Mouse (Mus musculus) v-Abl transformed pro-B cells (cell line): ENCODE measurements around the gene Rdh16.
"Not testable (repeated sequence)": the region's sequence is repeated elsewhere in the genome, so short reads cannot be mapped to it uniquely, and the experiment has no call there.

Experiments used
- in situ Hi-C, 2 experiments: fragments of 400-800 bp; cut with MboI; formaldehyde crosslinking; loops; one replicate each; pipeline ENCODE4 v1.15.1; 2025; ENCODE audit not compliant: unreplicated experiment in 2 of 2

Rdh16 gene

GRCm38 (mm10) chr10:127800891-127801290, at the start of gene Rdh16:
TSS of gene Rdh16 (plus strand) at chr10:127801152.
- in situ Hi-C loops, result no loop called here

- in situ Hi-C loops, result no loop called here
Measured at GRCm38 (mm10) chr10:127751548-127751947, 49.4 kb upstream of the Rdh16 start, which contains the start of gene Gpr182. TSS of gene Gpr182 (minus strand) at chr10:127751732.

DNA sequence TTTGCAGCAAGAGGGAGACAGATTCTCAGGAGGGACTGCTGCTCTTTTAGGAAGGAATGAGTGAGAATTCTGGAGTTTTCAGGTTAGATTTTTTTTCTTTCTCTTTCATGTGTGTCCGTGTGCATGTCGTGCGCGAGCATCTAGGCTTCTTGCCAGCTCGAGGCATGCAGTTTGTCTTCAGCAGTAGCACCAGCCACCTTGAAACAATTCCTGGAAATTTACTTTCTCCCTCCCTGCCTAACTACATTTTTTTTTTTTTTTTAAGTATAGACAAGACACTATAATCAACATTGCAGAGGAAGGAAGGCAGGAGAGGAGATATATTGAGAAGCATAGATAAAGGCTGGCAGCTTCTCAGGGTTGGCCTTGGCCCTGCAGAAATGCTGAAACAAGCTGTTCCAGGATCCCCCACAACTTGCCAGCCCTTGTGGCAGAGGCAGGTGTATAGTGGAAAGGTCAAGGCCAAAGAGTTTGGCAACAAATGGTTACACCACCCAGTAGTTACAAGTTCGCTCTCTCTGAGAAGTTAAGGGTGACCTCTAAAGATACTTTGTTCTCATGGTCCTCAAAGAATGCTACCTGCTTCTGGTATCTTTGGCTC, 46.3 kb upstream of the Rdh16 start:
- in situ Hi-C loops, result no loop called here

DNA sequence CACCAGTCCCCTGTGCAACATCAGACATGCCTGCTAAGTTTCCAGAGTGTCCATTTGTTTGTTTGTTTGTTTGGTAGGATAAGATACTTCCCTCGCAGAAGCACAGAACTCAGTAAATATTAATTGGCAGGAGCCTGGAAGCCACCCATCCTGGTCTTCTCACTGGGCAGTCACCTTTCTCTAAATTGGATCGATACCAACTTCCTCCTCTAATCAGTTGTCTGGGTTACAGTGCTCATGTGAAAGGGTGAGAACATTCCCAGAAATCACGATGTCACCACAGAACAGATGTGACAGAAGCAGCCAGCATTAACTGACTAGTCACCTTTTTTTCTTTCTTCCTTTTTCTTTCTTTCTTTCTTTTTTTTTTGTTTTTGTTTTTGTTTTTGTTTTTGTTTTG, 45.7 kb upstream of the Rdh16 start:
- in situ Hi-C loops, result no loop called here

GRCm38 (mm10) chr10:127755770-127756468, 45.0 kb upstream of the Rdh16 start:
- in situ Hi-C loops, result no loop called here

DNA sequence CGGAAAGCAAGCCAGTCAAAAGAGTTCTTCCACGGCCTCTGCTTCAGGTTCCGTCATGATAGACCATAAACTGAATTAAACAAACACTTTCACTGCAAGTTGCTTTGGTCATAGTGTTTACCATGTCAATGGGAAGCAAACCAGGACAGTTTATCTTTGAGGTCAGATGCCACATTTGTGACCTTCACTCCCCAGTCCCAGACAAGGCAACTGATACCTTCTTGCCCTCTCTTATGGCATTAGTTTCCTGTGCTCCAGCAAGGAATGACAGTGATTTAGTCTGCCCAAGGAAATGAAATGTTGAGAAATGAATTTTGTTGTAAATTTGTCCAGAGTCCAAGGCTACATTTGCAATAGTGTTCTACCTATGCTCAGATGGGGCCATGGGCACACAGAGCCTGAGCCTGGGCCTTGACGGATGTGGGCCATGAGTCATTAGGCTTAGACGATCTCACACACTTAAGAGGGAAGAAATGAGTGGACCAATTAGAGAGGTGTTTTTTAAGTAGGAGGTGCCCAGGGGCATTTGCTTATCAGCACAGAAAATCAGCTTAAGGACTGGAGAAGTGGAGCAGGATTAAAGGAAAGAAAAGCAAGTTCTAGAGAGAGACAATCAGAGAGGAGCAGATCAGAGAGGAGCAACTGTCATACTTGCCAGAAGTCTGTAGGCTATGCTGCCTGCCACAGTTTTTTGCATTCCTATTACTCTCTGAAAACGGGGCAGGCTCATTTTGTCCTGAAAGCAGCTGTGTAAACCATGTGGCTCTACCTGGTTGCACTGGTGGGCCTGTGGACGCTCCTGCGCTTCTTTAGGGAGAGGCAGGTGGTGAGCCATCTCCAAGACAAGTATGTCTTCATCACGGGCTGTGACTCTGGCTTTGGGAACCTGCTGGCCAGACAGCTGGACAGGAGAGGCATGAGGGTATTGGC, 41.5 kb upstream of the Rdh16 start, which contains the start of the genes Rdh1 and Rdh16f1:
TSS of gene Rdh1 (plus strand) at position 541 of the 930 bp plus-strand sequence.
TSS of gene Rdh16f1 (plus strand) at position 607 of the 930 bp plus-strand sequence.
- in situ Hi-C loops, result no loop called here

- in situ Hi-C loops, result not testable (repeated sequence)
Measured at GRCm38 (mm10) chr10:127762926-127763325, 38.0 kb upstream of the Rdh16 start.

DNA sequence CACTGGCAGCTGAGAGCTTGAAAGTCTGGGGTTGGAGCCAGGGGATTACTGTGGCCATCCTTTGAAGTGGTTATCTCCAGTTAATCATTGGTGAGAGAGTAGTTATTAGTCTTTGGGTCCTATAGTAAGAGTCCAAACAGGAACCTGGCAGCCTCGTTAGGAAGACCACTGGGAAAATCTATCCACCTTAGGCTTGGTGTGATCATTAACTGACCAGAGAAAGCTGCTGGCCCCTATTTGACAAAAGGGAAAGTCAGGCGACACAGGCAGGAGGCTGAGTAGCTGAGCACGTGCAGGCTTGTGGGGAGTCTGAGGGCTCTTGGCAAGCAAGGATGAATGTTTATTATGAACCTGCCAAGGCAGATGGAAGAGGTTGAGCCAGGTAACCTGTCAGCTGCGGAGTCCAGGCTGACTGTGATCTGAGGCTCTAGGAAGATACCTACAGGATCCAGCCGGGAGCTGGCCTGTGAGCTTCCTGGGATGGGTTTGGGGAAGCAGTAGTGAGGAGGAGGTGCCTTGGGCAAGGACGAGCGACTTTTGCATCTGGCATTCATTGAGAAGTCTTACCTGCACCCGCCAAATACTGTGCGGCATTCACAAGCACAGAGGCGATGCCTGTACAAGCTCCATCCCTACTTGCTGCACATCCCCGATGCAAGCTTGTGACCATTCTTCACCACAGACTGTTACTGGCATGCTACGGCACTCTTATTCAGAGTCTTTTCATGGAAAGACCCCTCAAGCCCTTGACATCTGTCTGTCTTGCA, 36.9 kb upstream of the Rdh16 start:
- in situ Hi-C loops, result no loop called here

- in situ Hi-C loops, result no loop called here
Measured at GRCm38 (mm10) chr10:127766564-127766963, 34.4 kb upstream of the Rdh16 start.

- in situ Hi-C loops, result no loop called here
Measured at GRCm38 (mm10) chr10:127776011-127776410, 24.9 kb upstream of the Rdh16 start, which contains the start of gene Rdh9. TSS of gene Rdh9 (plus strand) at chr10:127776386.

DNA sequence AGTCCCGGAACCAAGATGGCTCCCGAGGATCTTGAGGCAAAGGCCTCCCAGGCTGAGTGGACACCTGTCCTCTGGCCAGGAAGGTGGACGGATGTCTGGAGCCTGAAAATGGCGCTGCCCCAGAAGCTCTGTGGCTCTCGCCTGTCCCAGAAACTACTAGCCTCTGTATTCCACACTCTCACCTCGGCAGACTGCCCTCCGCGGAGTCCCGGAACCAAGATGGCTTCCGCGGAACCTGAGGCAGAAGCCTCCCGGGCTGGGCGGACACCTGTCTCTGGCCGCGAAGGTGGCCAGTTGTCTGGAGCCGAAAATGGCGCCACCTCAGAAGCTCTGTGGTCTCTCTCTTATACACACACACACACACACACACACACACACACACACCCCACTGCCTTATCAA, 18.6 kb upstream of the Rdh16 start:
- in situ Hi-C loops, result not testable (repeated sequence)

DNA sequence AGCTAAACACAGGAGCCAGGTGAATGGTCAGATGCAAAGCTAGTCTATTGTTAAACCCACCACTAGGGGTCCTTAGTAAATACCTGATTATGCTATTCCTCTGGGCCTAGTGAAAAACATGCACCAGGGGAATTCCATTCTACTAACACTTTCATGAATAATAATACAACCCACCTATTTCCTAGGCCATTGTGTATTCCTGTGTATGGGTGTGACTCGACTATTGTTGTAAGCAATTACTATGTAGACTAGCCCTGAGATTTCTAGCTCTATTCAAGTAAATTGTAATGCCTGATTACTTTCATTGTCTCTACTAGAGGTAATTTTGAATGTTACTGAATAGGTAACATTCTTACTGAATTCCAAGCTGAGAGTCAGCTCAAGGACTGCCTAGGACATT, 15.5 kb upstream of the Rdh16 start:
- in situ Hi-C loops, result not testable (repeated sequence)

- in situ Hi-C loops, result no loop called here
Measured at GRCm38 (mm10) chr10:127799295-127799694, 1.7 kb upstream of the Rdh16 start.

DNA sequence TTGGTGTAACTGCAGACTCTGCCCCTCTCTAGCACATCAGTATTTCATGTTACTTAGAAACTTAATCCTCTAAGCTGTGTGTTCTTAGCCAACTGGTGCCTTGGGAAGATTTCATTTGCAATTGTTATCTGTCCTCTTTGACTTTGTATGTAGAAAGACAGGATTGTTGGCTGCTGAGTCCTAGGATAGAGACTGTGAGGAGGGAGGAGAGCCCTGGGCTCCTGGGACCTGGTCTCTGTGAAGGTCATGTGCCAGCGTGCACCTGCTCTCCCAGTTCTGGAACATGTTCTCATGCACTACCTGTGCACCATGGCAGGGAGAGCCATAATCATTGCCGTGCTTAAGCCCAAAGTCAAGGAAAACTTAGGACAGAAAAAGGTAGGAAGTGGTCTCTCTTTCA, 660 bp downstream of the Rdh16 start:
- in situ Hi-C loops, result no loop called here

GRCm38 (mm10) chr10:127802236-127802635, 1.3 kb downstream of the Rdh16 start:
- in situ Hi-C loops, result no loop called here

- in situ Hi-C loops, result no loop called here
Measured at GRCm38 (mm10) chr10:127804416-127804815, 3.5 kb downstream of the Rdh16 start.

DNA sequence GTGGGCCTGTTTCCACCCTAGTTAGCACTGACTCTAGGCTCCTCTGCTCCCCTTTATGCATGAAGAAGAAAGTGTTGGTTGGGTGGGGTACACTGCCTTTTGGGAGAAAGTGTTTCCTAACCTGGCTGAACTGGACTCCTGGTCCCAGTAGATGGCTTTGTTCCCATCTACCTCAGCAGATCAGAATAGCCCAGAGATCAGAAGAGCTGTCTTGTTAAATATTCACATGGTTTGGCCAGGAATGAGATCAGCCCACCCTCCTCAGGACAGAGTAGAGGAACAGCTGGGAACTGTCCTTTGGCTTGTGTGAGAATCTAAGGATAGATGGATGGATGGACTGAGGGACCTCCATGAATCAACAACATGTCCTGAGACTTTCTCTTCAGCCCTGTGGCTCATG, 14.9 kb downstream of the Rdh16 start:
- in situ Hi-C loops, result no loop called here

DNA sequence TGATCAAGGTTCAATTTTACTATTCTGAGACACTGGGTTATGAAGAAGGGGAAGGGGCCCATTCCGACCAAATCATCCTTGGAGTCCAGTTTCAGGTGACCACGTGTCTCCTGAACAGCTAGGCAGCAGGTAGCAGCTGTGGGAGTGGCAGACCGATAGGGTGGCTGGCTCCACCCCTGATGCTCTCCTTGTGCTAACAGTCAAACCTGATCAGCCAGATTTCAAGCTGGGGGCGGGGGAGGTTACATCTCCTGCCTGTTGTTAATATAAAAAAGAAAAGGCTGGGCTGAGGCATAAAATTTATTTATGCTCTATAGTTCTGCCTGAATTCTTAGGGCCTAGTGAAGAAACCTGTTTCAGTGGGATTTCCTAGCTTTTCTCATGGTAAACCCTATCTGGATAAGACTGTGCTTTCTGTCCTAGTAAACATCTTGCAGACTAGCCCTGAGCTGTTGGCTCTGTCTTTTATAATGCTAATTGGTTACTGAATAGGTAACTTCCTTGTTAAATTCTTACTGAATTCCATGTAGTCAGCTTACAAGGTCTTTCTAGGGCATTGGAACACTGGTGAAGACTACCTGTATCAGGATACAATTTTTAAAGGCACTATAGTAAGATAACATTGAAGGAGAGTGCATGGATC, 16.4 kb downstream of the Rdh16 start:
- in situ Hi-C loops, result not testable (repeated sequence)

- in situ Hi-C loops, result not testable (repeated sequence)
Measured at GRCm38 (mm10) chr10:127821806-127822205, 20.9 kb downstream of the Rdh16 start.

GRCm38 (mm10) chr10:127825386-127825785, 24.4 kb downstream of the Rdh16 start:
- in situ Hi-C loops, result no loop called here
